Mouse (Mus musculus) stomach, embryonic 14.5 days (tissue): Measurements from ENCODE around the gene 4930442H23Rik. TPM values are rescaled to one million over a fixed set of nuclear protein-coding genes. Genes with fewer than 3 reads are reported as not detected.
A peak's percentile ranks its signal among the peaks of the same experiment; 100 is the strongest.

Experiments
- ATAC-seq: fragments of 200-750 bp; cut with Nextera tagmentation; 2 replicates; pipeline ENCODE4 v1.8.0; 2017; ENCODE audit warnings: low read depth, moderate TSS enrichment; ENCODE audit not compliant: insufficient number of reproducible peaks, insufficient read depth, low FRiP score
- H3K27ac ChIP-seq: fragments of 300-500 bp; sonication (generic); 2 replicates; pipeline ENCODE4 v1.5.1; 2014; ENCODE audit warnings: mild to moderate bottlenecking, low read length, moderate library complexity, mixed read lengths
- H3K27me3 ChIP-seq: fragments of 300-500 bp; sonication (generic); 2 replicates; pipeline ENCODE4 v1.6.1; 2014; ENCODE audit warnings: low read length, control low read depth, mixed read lengths; ENCODE audit not compliant: control insufficient read depth, insufficient read depth
- H3K36me3 ChIP-seq: fragments of 300-500 bp; sonication (generic); 2 replicates; pipeline ENCODE4 v1.6.1; 2014; ENCODE audit warnings: mild to moderate bottlenecking, control low read depth, low read length, moderate library complexity, mixed read lengths; ENCODE audit not compliant: control insufficient read depth, insufficient read depth
- H3K4me1 ChIP-seq: fragments of 300-500 bp; sonication (generic); 2 replicates; pipeline ENCODE4 v1.6.1; 2014; ENCODE audit warnings: low read length, control low read depth, mixed read lengths; ENCODE audit not compliant: control insufficient read depth, insufficient read depth
- H3K4me2 ChIP-seq: fragments of 300-500 bp; sonication (generic); replicated peaks from 2 replicates; pipeline ENCODE4 v1.6.1; 2014; ENCODE audit warnings: low read depth, low read length, control low read depth
- H3K4me3 ChIP-seq: fragments of 300-500 bp; sonication (generic); 2 replicates; pipeline ENCODE4 v1.5.1; 2014; ENCODE audit warnings: low read depth, low read length, control low read depth
- H3K9ac ChIP-seq: fragments of 300-500 bp; sonication (generic); replicated peaks from 2 replicates; pipeline ENCODE4 v1.6.1; 2014; ENCODE audit warnings: low read depth, mild to moderate bottlenecking, control low read depth, low read length, moderate library complexity, mixed read lengths
- H3K9me3 ChIP-seq: fragments of 300-500 bp; sonication (generic); 2 replicates; pipeline ENCODE4 v1.6.1; 2016; ENCODE audit warnings: low read depth, low read length, control low read depth; ENCODE audit not compliant: control insufficient read depth
- WGBS: fragments of 180-500 bp; shearing (Covaris S2); extraction: QIAGEN DNeasy Blood & Tissue Kit; methylation state at CpG from one replicate; pipeline ENCODE4 v1.1.7; 2014; 5-methylcytosine and 5-hydroxymethylcytosine counted together
- polyA plus RNA-seq: library from polyadenylated mRNA; unstranded; fragments of >200 nt; fragmentation: Nextera tagmentation; extraction: Ambion mirVana; gene quantifications from 2 replicates; pipeline ENCODE4 v1.2.1, GENCODE M21; 2014

4930442H23Rik gene
- polyA plus RNA-seq, 1 experiment from 2014 or later = not detected

- peaks cover 9% of the 10 kb centered on the region; the same call in 1 of the 2 replicates for H3K27me3 ChIP-seq
- no peak for ATAC-seq
Observed at GRCm38 (mm10) chr10:81193991-81194774, 10.5 kb upstream of the 4930442H23Rik start.

GRCm38 (mm10) chr10:81192968-81193501, 9.4 kb upstream of the 4930442H23Rik start:
- peak overlapping the region; percentile 49 for H3K4me3 ChIP-seq
- no peaks in the 10 kb centered on the region for H3K9me3 ChIP-seq
- ATAC-seq = peak; percentile 10; the same call in 1 of the 2 replicates
- H3K4me2 ChIP-seq = peak overlapping the region; percentile 97
- H3K9ac ChIP-seq = peak overlapping the region; percentile 65
- peaks cover 9% of the 10 kb centered on the region for H3K4me1 ChIP-seq
- H3K27me3 ChIP-seq = peaks cover 9% of the 10 kb centered on the region; the same call in 1 of the 2 replicates
- peak overlapping the region; percentile 85 for H3K27ac ChIP-seq
- peaks cover 15% of the 10 kb centered on the region; the same call in 1 of the 2 replicates for H3K36me3 ChIP-seq
- WGBS = 5% methylated on average over 19 of the region's 19 CpGs

More at GRCm38 (mm10) chr10:81193991-81194774, 10.5 kb upstream of the 4930442H23Rik start:
- H3K4me1 ChIP-seq = peaks cover 9% of the 10 kb centered on the region
- peak overlapping the region; percentile 29 for H3K4me2 ChIP-seq
- peak overlapping the region; percentile 5; the same call in 1 of the 2 replicates for H3K4me3 ChIP-seq
- no peaks in the 10 kb centered on the region for H3K9me3 ChIP-seq
- 12% methylated on average over 37 of the region's 37 CpGs for WGBS
- H3K9ac ChIP-seq = 0 out of 2 replicates have a peak overlapping the region, but pooled peaks have one; percentile 30
- H3K27ac ChIP-seq = peak overlapping the region; percentile 67
- peaks cover 11% of the 10 kb centered on the region; the same call in 1 of the 2 replicates for H3K36me3 ChIP-seq

- Histone ChIP-seq H3K27ac (peak overlapping the region; percentile 85), H3K4me2 (peak overlapping the region; percentile 97)
- WGBS = under 1% methylated on average over 91 of the region's 93 CpGs
Observed at GRCm38 (mm10) chr10:81192270-81192967, 8.8 kb upstream of the 4930442H23Rik start.

DNA sequence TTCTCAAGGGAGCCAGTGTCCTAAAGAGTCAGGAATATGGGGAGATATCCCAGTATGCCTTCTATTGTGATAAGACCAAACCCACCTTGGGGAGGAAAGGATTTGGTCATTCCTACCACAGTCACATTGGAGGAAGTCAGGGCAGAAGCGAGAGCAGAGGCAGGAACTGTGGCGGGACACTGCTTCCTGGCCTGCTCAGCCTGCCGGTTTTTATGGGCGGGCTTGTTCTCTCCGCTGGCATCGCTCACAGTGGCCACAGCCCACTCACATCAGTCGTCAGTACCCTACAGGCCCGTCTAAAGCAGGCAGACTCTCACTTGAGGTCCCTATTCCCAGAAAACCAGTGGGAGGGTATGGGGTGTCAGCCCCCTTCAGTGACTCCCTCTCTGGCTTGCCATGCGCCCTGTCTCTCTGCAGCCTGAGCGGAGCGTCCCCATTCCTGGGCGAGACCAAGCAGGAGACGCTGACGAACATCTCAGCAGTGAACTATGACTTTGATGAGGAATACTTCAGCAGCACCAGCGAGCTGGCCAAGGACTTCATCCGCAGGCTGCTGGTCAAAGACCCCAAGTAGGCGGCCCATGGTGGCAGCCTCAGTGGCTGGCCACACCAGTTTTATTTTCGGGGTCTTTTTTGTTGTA, 7.8 kb upstream of the 4930442H23Rik start:
- Histone ChIP-seq H3K4me2 (peak overlapping the region; percentile 97), H3K27ac (peak overlapping the region; percentile 85; the same call in 1 of the 2 replicates), H3K9me3 (no peaks in the 10 kb centered on the region), H3K4me1 (peaks cover 9% of the 10 kb centered on the region), H3K27me3 (peaks cover 9% of the 10 kb centered on the region; the same call in 1 of the 2 replicates), H3K4me3 (no peak overlapping the region; the same call in 1 of the 2 replicates), H3K36me3 (peaks cover 26% of the 10 kb centered on the region), H3K9ac (peak overlapping the region; percentile 65; the same call in 1 of the 2 replicates)
- ATAC-seq = 0 out of 2 replicates have a peak, but pooled peaks have one; percentile 0
- 87% methylated on average over 18 of the region's 18 CpGs for WGBS

More at GRCm38 (mm10) chr10:81192270-81192967, 8.8 kb upstream of the 4930442H23Rik start:
- Histone ChIP-seq H3K9me3 (no peaks in the 10 kb centered on the region), H3K27me3 (peaks cover 9% of the 10 kb centered on the region; the same call in 1 of the 2 replicates), H3K4me3 (peak overlapping the region; percentile 49), H3K9ac (peak overlapping the region; percentile 65), H3K4me1 (peaks cover 9% of the 10 kb centered on the region), H3K36me3 (peaks cover 17% of the 10 kb centered on the region; the same call in 1 of the 2 replicates)
- ATAC-seq = peak; percentile 81

DNA sequence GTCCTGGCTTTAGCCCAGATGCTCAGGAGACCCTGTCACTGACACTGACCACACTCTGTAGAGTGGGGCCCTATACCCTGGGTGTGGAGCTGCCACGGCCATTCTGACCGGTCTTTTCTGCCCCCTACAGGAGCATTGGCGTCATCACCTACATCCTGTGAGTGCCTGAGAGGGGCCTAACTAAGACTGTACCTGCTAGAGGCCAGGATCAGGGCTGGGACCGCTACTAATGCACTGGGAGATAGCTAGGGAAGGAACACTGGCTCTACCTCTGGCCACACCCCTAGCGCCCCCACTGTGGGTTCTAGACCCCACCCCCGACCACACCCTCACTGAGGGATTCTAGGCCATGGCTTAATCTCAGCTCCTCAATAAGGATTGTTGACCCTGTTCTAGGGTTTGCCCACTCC, 7.3 kb upstream of the 4930442H23Rik start:
- Histone ChIP-seq H3K4me3 (no peak overlapping the region), H3K9ac (no peak overlapping the region), H3K9me3 (no peaks in the 10 kb centered on the region), H3K4me1 (peaks cover 9% of the 10 kb centered on the region), H3K27ac (peak overlapping the region; percentile 1; the same call in 1 of the 2 replicates), H3K4me2 (no peak overlapping the region), H3K27me3 (peaks cover 9% of the 10 kb centered on the region; the same call in 1 of the 2 replicates), H3K36me3 (peaks cover 28% of the 10 kb centered on the region)
- no peak for ATAC-seq
- 56% methylated on average over 6 of the region's 6 CpGs for WGBS

DNA sequence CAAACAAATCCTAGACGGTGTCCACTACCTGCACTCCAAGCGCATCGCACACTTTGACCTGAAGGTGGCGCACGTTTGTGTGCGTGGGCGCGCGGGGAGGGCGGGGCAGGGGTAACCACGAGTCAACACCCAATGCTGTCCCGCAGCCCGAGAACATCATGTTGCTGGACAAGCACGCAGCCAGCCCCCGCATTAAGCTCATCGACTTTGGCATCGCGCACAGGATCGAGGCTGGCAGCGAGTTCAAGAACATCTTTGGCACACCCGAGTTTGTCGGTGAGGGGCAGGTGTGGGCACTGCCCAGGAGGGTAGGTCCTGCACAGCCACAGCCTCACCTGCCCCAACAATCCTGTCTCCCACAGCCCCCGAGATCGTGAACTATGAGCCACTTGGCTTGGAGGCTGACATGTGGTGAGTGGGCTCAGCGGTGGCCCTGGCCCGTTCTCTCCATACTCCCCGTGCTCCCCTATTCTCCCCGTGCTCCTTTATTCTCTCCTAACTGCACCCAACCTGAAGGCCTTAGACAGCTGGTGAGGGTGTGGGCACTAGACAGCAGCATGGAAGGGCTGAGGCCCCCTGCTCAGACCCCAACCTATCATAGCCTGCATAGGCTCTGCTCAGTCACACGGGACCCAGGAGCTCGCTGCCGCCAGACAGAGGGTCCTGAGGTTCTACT, 6.7 kb upstream of the 4930442H23Rik start:
- 71% methylated on average over 31 of the region's 31 CpGs for WGBS
- peak overlapping the region; percentile 1; the same call in 1 of the 2 replicates for H3K27ac ChIP-seq
- no peak for ATAC-seq

GRCm38 (mm10) chr10:81189821-81190220, 6.2 kb upstream of the 4930442H23Rik start:
- no peak overlapping the region for H3K4me3 ChIP-seq
- H3K27ac ChIP-seq = no peak overlapping the region
- H3K9me3 ChIP-seq = no peaks in the 10 kb centered on the region
- H3K4me1 ChIP-seq = peaks cover 14% of the 10 kb centered on the region
- 0 out of 2 replicates have a peak, but pooled peaks cover 3% of the 10 kb centered on the region for H3K27me3 ChIP-seq
- WGBS = 82% methylated on average over 26 of the region's 26 CpGs
- no peak for ATAC-seq
- H3K36me3 ChIP-seq = peaks cover 28% of the 10 kb centered on the region
- no peak overlapping the region for H3K9ac ChIP-seq
- H3K4me2 ChIP-seq = no peak overlapping the region

More for the DNA sequence above, 6.7 kb upstream of the 4930442H23Rik start:
- Histone ChIP-seq H3K27me3 (peaks cover 9% of the 10 kb centered on the region; the same call in 1 of the 2 replicates), H3K4me3 (no peak overlapping the region), H3K4me1 (peaks cover 9% of the 10 kb centered on the region), H3K4me2 (no peak overlapping the region), H3K36me3 (peaks cover 28% of the 10 kb centered on the region), H3K9ac (no peak overlapping the region), H3K9me3 (no peaks in the 10 kb centered on the region)
